Mouse (Mus musculus): Measurements from ENCODE around the gene Pdcd2. TPM values are rescaled to one million over a fixed set of nuclear protein-coding genes. Genes with fewer than 3 reads are reported as not detected.

The Pdcd2 gene
- total RNA-seq, 2 experiments from 2014 or later, result 13.1 to 14.4 TPM

- no peak for DNase-seq (ENCODE audit: low spot score in 2 of 2)
- intact Hi-C loops (cut with DNase I), result loop anchor here (10.0 kb wide), 1 partner anchor 247 kb away; no protein-coding TSS in a partner anchor
These were observed 9.3 kb downstream of the Pdcd2 start for GRCm38 (mm10) chr17:15517776-15518175.

GRCm38 (mm10) chr17:15510694-15511093 is 16.4 kb downstream of the Pdcd2 start:
- DNase-seq (ENCODE audit: low spot score in 2 of 2), result no peak
- intact Hi-C loops (cut with DNase I), result loop anchor here (10.0 kb wide), 1 partner anchor 254 kb away; no protein-coding TSS in a partner anchor

GRCm38 (mm10) chr17:15499656-15500394 is 27.3 kb downstream of the Pdcd2 start, which contains the start of the genes Psmb1 and Tbp:
Gene Psmb1 (minus strand): TSS chr17:15499751.
Gene Tbp (plus strand): TSS chr17:15499888.
- intact Hi-C loops (cut with DNase I), result no loop called here

GRCm38 (mm10) chr17:15498753-15499113 is 28.4 kb downstream of the Pdcd2 start:
- intact Hi-C loops (cut with DNase I), result no loop called here
- peak; percentile 12 to 42 for DNase-seq (ENCODE audit: low spot score in 2 of 2)

More at GRCm38 (mm10) chr17:15499656-15500394, 27.3 kb downstream of the Pdcd2 start, which contains the start of the genes Psmb1 and Tbp:
- peak; percentile 98 for DNase-seq (ENCODE audit: low spot score in 2 of 2)

GRCm38 (mm10) chr17:15497882-15498752 is 29.0 kb downstream of the Pdcd2 start:
- intact Hi-C loops (cut with DNase I), result no loop called here
- DNase-seq (ENCODE audit: low spot score in 2 of 2), result peak; percentile 95 to 96

- intact Hi-C loops (cut with DNase I), result no loop called here
- no peak for DNase-seq (ENCODE audit: low spot score in 2 of 2)
These were observed 36.6 kb downstream of the Pdcd2 start for GRCm38 (mm10) chr17:15490542-15490941.

- DNase-seq (ENCODE audit: low spot score in 2 of 2), result no peak
These were observed 54.4 kb downstream of the Pdcd2 start for GRCm38 (mm10) chr17:15472671-15473070.

More at GRCm38 (mm10) chr17:15472671-15473070, 54.4 kb downstream of the Pdcd2 start:
- intact Hi-C loops (cut with DNase I), result no loop called here

Other genes with a start within 250 kb of the Pdcd2 start
- gene Dll1, start 150.4 kb downstream of the Pdcd2 start, total RNA-seq (2021), result 1 to 10 TPM; 8.2 to 9.0 TPM
- gene Fam120b, start 131.1 kb downstream of the Pdcd2 start, total RNA-seq (2021), result 10 to 100 TPM; 34.2 to 38.5 TPM
- gene Psmb1, start 27.6 kb downstream of the Pdcd2 start, total RNA-seq (2021), result 100 to 1,000 TPM; 124 to 125 TPM
- gene Tbp, start 27.4 kb downstream of the Pdcd2 start, total RNA-seq (2021), result 10 to 100 TPM; 25.3 to 31.0 TPM
- gene Prdm9, start 37.1 kb upstream of the Pdcd2 start, total RNA-seq (2021), result 1 to 10 TPM; 1.5 to 2.8 TPM
- gene Chd1, start 177.7 kb upstream of the Pdcd2 start, total RNA-seq (2021), result 10 to 100 TPM; 20.1 to 21.4 TPM